7 mouse cellular contexts compared by ENCODE assay signal in the genomic region with DNA sequence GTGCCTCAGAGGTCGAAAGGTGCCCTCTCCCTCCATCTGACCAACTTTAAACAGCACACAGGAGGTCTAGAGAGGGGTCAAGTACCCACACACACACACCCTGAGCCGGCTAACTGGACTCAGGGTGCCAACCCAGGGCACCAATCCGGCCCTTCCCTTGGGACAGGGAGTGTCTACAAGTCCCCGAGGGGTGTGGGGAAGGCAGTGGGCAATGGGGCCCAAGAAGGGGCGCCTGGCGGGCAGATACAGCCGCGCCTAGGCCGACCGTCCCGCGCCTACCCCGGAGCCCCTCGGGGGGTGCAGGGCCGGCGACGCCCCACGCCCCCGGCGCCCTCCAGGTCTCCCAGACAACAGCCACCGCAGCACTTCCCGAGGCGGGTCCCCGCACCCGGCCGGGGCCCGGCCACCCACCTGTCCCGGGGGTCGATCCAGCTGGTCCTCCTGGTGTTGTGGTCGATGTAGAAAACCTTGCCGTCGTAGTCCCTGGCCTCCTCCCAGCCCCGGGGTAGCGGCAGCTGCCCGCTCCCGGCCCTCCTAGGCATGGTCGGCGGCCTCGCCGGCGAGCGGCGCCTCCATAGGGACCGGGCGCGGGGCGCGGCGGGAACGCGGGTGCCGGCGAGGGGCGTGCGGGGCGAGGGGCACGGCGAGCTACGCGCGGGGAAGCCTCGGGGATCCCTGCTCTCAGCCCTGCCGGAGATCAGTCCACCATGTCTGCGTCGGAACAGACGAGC. TPM values are rescaled to one million over a fixed set of nuclear protein-coding genes. Genes with fewer than 3 reads are reported as not detected.
DNase-seq lines count a peak whose midpoint lies in the region; ATAC-seq and TF ChIP-seq lines count a peak whose summit lies in the region.

No protein-coding gene starts in this region.

- no peak for TF ChIP-seq POLR2A in testis, adult 2 months (IDR thresholded peaks at IDR 0.05; ENCODE audit: control insufficient read depth, low read depth, low read length)
- TF ChIP-seq POLR2A in cerebellum, adult 2 months (IDR thresholded peaks at IDR 0.05; ENCODE audit: borderline replicate concordance, insufficient read depth, low read length), result no peak
- TF ChIP-seq POLR2A in small intestine, adult 2 months (IDR thresholded peaks at IDR 0.05; ENCODE audit: low read depth, low read length), result no peak

- H3K9me3 ChIP-seq in heart, embryonic 11.5 days (replicated peaks; ENCODE audit: control insufficient read depth, low read length), result no peaks in the 10 kb centered on the region
- no peaks in the 10 kb centered on the region for H3K9me3 ChIP-seq in kidney, embryonic 14.5 days (ENCODE audit: control insufficient read depth, low read length)

- H3K4me2 ChIP-seq in heart, embryonic 11.5 days, result peak overlapping the region; percentile 95
- peak overlapping the region; percentile 96 for H3K4me2 ChIP-seq in kidney, embryonic 14.5 days (replicated peaks; ENCODE audit: low read depth, low read length)

- no peak for DNase-seq in testis, postnatal 10 days (ENCODE audit: low spot score)
- DNase-seq in cerebellum, adult 2 months, result peak in 1 of 2 experiments; percentile 15
- DNase-seq in lung, postnatal 10 days, result peak; percentile 53

- no peak for TF ChIP-seq CTCF in testis, adult 2 months (IDR thresholded peaks at IDR 0.05; ENCODE audit: control insufficient read depth, insufficient read depth, insufficient replicate concordance, low read depth, low read length)
- TF ChIP-seq CTCF in cerebellum, adult 2 months (IDR thresholded peaks at IDR 0.05; ENCODE audit: borderline replicate concordance, insufficient read depth, low read depth, low read length), result no peak
- no peak for TF ChIP-seq CTCF in small intestine, adult 2 months (IDR thresholded peaks at IDR 0.05; ENCODE audit: extremely low read depth, insufficient read length, insufficient replicate concordance, low read depth, low read length)

- no peaks in the 10 kb centered on the region for H3K27me3 ChIP-seq in testis, adult 2 months (ENCODE audit: control insufficient read depth, insufficient read depth, low read length)
- H3K27me3 ChIP-seq in cerebellum, adult 2 months (ENCODE audit: control insufficient read depth, insufficient read depth, low read length), result no peaks in the 10 kb centered on the region
- H3K27me3 ChIP-seq in heart, embryonic 11.5 days (ENCODE audit: control insufficient read depth, insufficient read depth, low read length), result no peaks in the 10 kb centered on the region
- H3K27me3 ChIP-seq in kidney, embryonic 14.5 days (ENCODE audit: control insufficient read depth, insufficient read depth, low read length), result no peaks in the 10 kb centered on the region
- no peaks in the 10 kb centered on the region for H3K27me3 ChIP-seq in small intestine, adult 2 months (ENCODE audit: control insufficient read depth, insufficient read depth, low read length)

- peak overlapping the region; percentile 93 for H3K4me3 ChIP-seq in testis, adult 2 months (ENCODE audit: control insufficient read depth, low read depth, low read length)
- peak overlapping the region; percentile 68 for H3K4me3 ChIP-seq in cerebellum, adult 2 months (replicated peaks; ENCODE audit: insufficient read depth, low read depth, low read length)
- peak overlapping the region; percentile 90 for H3K4me3 ChIP-seq in heart, embryonic 11.5 days (ENCODE audit: low read depth, low read length)
- H3K4me3 ChIP-seq in kidney, embryonic 14.5 days (ENCODE audit: low read length), result peak overlapping the region; percentile 88
- H3K4me3 ChIP-seq in small intestine, adult 2 months (ENCODE audit: low read depth, low read length), result peak overlapping the region; percentile 74

- H3K4me1 ChIP-seq in testis, adult 2 months (ENCODE audit: control insufficient read depth, insufficient read depth, low read length), result peaks cover 15% of the 10 kb centered on the region
- no peaks in the 10 kb centered on the region; the same call in 1 of the 2 replicates for H3K4me1 ChIP-seq in cerebellum, adult 2 months (ENCODE audit: control insufficient read depth, insufficient read depth, low read length)
- peaks cover 32% of the 10 kb centered on the region for H3K4me1 ChIP-seq in heart, embryonic 11.5 days (ENCODE audit: control insufficient read depth, insufficient read depth, low read length)
- peaks cover 47% of the 10 kb centered on the region for H3K4me1 ChIP-seq in kidney, embryonic 14.5 days (ENCODE audit: control insufficient read depth, insufficient read depth, low read length)
- peaks cover 5% of the 10 kb centered on the region for H3K4me1 ChIP-seq in small intestine, adult 2 months (ENCODE audit: control insufficient read depth, insufficient read depth, insufficient read length, low read length)

- H3K27ac ChIP-seq in testis, adult 2 months (ENCODE audit: control insufficient read depth, insufficient read depth, low read depth, low read length), result peak overlapping the region; percentile 93
- no peak overlapping the region for H3K27ac ChIP-seq in cerebellum, adult 2 months (ENCODE audit: insufficient read depth, low read length)
- H3K27ac ChIP-seq in heart, embryonic 11.5 days (ENCODE audit: low read depth, low read length), result peak overlapping the region; percentile 96
- H3K27ac ChIP-seq in kidney, embryonic 14.5 days (ENCODE audit: low read depth, low read length), result peak overlapping the region; percentile 84
- H3K27ac ChIP-seq in small intestine, adult 2 months (ENCODE audit: insufficient read depth, low read depth, low read length), result no peak overlapping the region; the same call in 1 of the 2 replicates

- no peaks in the 10 kb centered on the region for H3K36me3 ChIP-seq in testis, adult 2 months (ENCODE audit: control insufficient read depth, insufficient read depth, low read length)
- H3K36me3 ChIP-seq in heart, embryonic 11.5 days (ENCODE audit: control insufficient read depth, insufficient read depth, low read length), result no peaks in the 10 kb centered on the region
- H3K36me3 ChIP-seq in kidney, embryonic 14.5 days (ENCODE audit: control insufficient read depth, insufficient read depth, low read length), result no peaks in the 10 kb centered on the region
- H3K36me3 ChIP-seq in small intestine, adult 2 months (ENCODE audit: control insufficient read depth, insufficient read depth, low read length), result no peaks in the 10 kb centered on the region

- WGBS in cerebellum, adult 2 months, result 1% methylated on average over 64 of the region's 66 CpGs
- under 1% methylated on average over 54 of the region's 66 CpGs for WGBS in heart, embryonic 11.5 days (ENCODE audit: insufficient replicate concordance)
- under 1% methylated on average over 53 of the region's 66 CpGs for WGBS in kidney, embryonic 14.5 days
- 2% methylated on average over 65 of the region's 66 CpGs for WGBS in small intestine, adult 2 months

- H3K9ac ChIP-seq in heart, embryonic 11.5 days (ENCODE audit: low read depth, low read length), result peak overlapping the region; percentile 88
- H3K9ac ChIP-seq in kidney, embryonic 14.5 days (ENCODE audit: low read depth, low read length), result peak overlapping the region; percentile 96

- ATAC-seq in heart, embryonic 11.5 days (replicated peaks; ENCODE audit: insufficient number of reproducible peaks, low FRiP score, low TSS enrichment), result peak; percentile 23; the same call in 1 of the 2 replicates
- ATAC-seq in kidney, embryonic 14.5 days (ENCODE audit: low FRiP score, low TSS enrichment), result peak; percentile 36

RNA-seq across cellular contexts. Expression of a gene that starts 0.9 kb away (rescaled TPM):
- 18.6 and 19.6 TPM in 2 replicates for polyA plus RNA-seq in testis, adult 2 months (2012; rRNA removed)
- 5.7 and 6.3 TPM in 2 replicates for polyA plus RNA-seq in cerebellum, adult 2 months (2012; rRNA removed)
- polyA plus RNA-seq in heart, embryonic 11.5 days (2014; fragmentation: Nextera tagmentation; extraction: Ambion mirVana), result 14.8 and 15.2 TPM in 2 replicates
- polyA plus RNA-seq in kidney, embryonic 14.5 days (2014; fragmentation: Nextera tagmentation; extraction: Ambion mirVana), result 14.5 and 18.5 TPM in 2 replicates
- 1.4 and 1.9 TPM in 2 replicates for polyA plus RNA-seq in small intestine, adult 2 months (2012; rRNA removed)

Comparison
In these comparisons a context has a peak if more than half of its experiments do, and no peak if none do; other contexts are left out.
1. H3K27ac ChIP-seq: peak in testis, adult 2 months (single experiment), heart, embryonic 11.5 days (single experiment) and kidney, embryonic 14.5 days (single experiment); none in cerebellum, adult 2 months (single experiment) and small intestine, adult 2 months (single experiment).
2. Peak in every context shown above with its lines, with median percentiles within 50 percentile points of each other: H3K4me3 ChIP-seq.